ENCODE assay signal across 25 mouse cellular contexts in the genomic region with DNA sequence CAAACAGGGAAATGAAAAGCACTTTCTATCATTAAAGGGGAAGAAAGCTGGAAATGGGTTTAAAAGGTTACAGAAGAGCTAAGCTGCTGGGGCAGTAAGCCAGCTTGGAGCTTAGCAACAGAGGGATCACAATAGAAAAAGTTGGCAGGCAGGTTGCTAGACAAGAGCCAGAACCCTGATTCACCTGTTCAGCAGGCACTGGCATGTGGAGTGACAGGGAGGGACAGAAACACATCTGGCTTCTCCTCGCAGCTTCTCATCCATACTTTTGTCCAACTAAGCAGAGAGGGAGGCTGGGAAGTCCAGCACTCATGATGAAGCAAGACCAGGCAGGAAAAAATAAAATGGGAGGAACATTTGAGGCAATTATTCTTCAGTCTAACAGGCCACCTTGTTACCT.
A peak's percentile ranks its signal among the peaks of the same experiment; 100 is the strongest.
DNase-seq lines count a peak whose midpoint lies in the region; ATAC-seq and TF ChIP-seq lines count a peak whose summit lies in the region.
"Had no signal": no experiment of that assay in that cellular context is flagged by ENCODE, and none has a peak within 500 bp of the region (broad histone marks: within the 10 kb centered on the region; RNA-seq: fewer than 3 reads in every experiment).

No protein-coding gene starts in this region.

- H3K4me2 ChIP-seq in embryonic facial prominence, embryonic 13.5 days, result no peak overlapping the region
- H3K4me2 ChIP-seq in lung, postnatal 0 days (replicated peaks; ENCODE audit: low read depth, low read length), result no peak overlapping the region
- H3K4me2 ChIP-seq in embryonic facial prominence, embryonic 14.5 days (ENCODE audit: low read depth, low read length), result no peak overlapping the region
- H3K4me2 ChIP-seq in stomach, embryonic 15.5 days, result no peak overlapping the region
- H3K4me2 ChIP-seq: forebrain, embryonic 13.5 days; heart, embryonic 15.5 days; hindbrain, embryonic 14.5 days; liver, embryonic 11.5 days; midbrain, embryonic 13.5 days; neural tube, embryonic 12.5 days had no signal

- no peak overlapping the region for H3K27ac ChIP-seq in embryonic facial prominence, embryonic 13.5 days
- no peak overlapping the region for H3K27ac ChIP-seq in embryonic facial prominence, embryonic 10.5 days (replicated peaks)
- H3K27ac ChIP-seq in lung, postnatal 0 days (ENCODE audit: low read length), result no peak overlapping the region
- H3K27ac ChIP-seq in embryonic facial prominence, embryonic 14.5 days (replicated peaks; ENCODE audit: low read depth, low read length), result no peak overlapping the region
- peak overlapping the region; percentile 54 for H3K27ac ChIP-seq in stomach, embryonic 15.5 days
- H3K27ac ChIP-seq: forebrain, embryonic 13.5 days; heart, embryonic 15.5 days; hindbrain, embryonic 14.5 days; limb, embryonic 10.5 days; midbrain, embryonic 13.5 days; neural tube, embryonic 12.5 days had no signal

- H3K36me3 ChIP-seq in embryonic facial prominence, embryonic 13.5 days, result no peaks in the 10 kb centered on the region
- H3K36me3 ChIP-seq in embryonic facial prominence, embryonic 10.5 days (replicated peaks), result no peaks in the 10 kb centered on the region
- H3K36me3 ChIP-seq in lung, postnatal 0 days (ENCODE audit: insufficient read depth, low read length), result no peaks in the 10 kb centered on the region
- H3K36me3 ChIP-seq in embryonic facial prominence, embryonic 14.5 days (ENCODE audit: control insufficient read depth, insufficient read depth, low read length), result no peaks in the 10 kb centered on the region
- H3K36me3 ChIP-seq in stomach, embryonic 15.5 days, result no peaks in the 10 kb centered on the region
- H3K36me3 ChIP-seq: heart, embryonic 15.5 days; limb, embryonic 10.5 days; midbrain, embryonic 13.5 days; neural tube, embryonic 12.5 days had no signal

- H3K4me1 ChIP-seq in embryonic facial prominence, embryonic 13.5 days, result no peaks in the 10 kb centered on the region
- H3K4me1 ChIP-seq in embryonic facial prominence, embryonic 10.5 days, result no peaks in the 10 kb centered on the region
- no peaks in the 10 kb centered on the region for H3K4me1 ChIP-seq in lung, postnatal 0 days (ENCODE audit: insufficient read depth, low read depth, low read length)
- H3K4me1 ChIP-seq in embryonic facial prominence, embryonic 14.5 days (ENCODE audit: control insufficient read depth, insufficient read depth, low read length), result no peaks in the 10 kb centered on the region
- H3K4me1 ChIP-seq in stomach, embryonic 15.5 days, result no peaks in the 10 kb centered on the region
- H3K4me1 ChIP-seq: forebrain, embryonic 13.5 days; heart, embryonic 15.5 days; limb, embryonic 10.5 days; megakaryocyte, embryonic 14.5 days; midbrain, embryonic 13.5 days; neural tube, embryonic 12.5 days had no signal

- no peak for TF ChIP-seq CTCF in lung, postnatal 0 days (IDR thresholded peaks at IDR 0.05)

- H3K9me3 ChIP-seq in embryonic facial prominence, embryonic 13.5 days, result no peaks in the 10 kb centered on the region
- H3K9me3 ChIP-seq in embryonic facial prominence, embryonic 10.5 days, result no peaks in the 10 kb centered on the region
- no peaks in the 10 kb centered on the region for H3K9me3 ChIP-seq in lung, postnatal 0 days (ENCODE audit: low read length)
- no peaks in the 10 kb centered on the region for H3K9me3 ChIP-seq in embryonic facial prominence, embryonic 14.5 days (ENCODE audit: control insufficient read depth, low read length)
- H3K9me3 ChIP-seq in stomach, embryonic 15.5 days, result no peaks in the 10 kb centered on the region
- H3K9me3 ChIP-seq: forebrain, embryonic 13.5 days; heart, embryonic 15.5 days; limb, embryonic 10.5 days; megakaryocyte, embryonic 14.5 days; midbrain, embryonic 13.5 days; neural tube, embryonic 12.5 days had no signal

- H3K27me3 ChIP-seq in embryonic facial prominence, embryonic 13.5 days, result no peaks in the 10 kb centered on the region
- H3K27me3 ChIP-seq in embryonic facial prominence, embryonic 10.5 days (replicated peaks; ENCODE audit: low read depth, poor library complexity, severe bottlenecking), result no peaks in the 10 kb centered on the region
- H3K27me3 ChIP-seq in lung, postnatal 0 days (replicated peaks; ENCODE audit: insufficient read depth, low read length), result no peaks in the 10 kb centered on the region
- H3K27me3 ChIP-seq in embryonic facial prominence, embryonic 14.5 days (replicated peaks; ENCODE audit: control insufficient read depth, insufficient read depth, low read length), result no peaks in the 10 kb centered on the region
- H3K27me3 ChIP-seq in stomach, embryonic 15.5 days (replicated peaks), result no peaks in the 10 kb centered on the region
- H3K27me3 ChIP-seq: forebrain, embryonic 13.5 days; heart, embryonic 15.5 days; megakaryocyte, embryonic 14.5 days; midbrain, embryonic 13.5 days; neural tube, embryonic 12.5 days had no signal

- TF ChIP-seq EP300 in lung, postnatal 0 days (IDR thresholded peaks at IDR 0.05), result no peak

- no peak overlapping the region for H3K9ac ChIP-seq in embryonic facial prominence, embryonic 13.5 days
- no peak overlapping the region for H3K9ac ChIP-seq in lung, postnatal 0 days (replicated peaks; ENCODE audit: low read depth)
- no peak overlapping the region for H3K9ac ChIP-seq in embryonic facial prominence, embryonic 14.5 days (ENCODE audit: low read depth, low read length)
- H3K9ac ChIP-seq in stomach, embryonic 15.5 days, result no peak overlapping the region
- H3K9ac ChIP-seq: forebrain, embryonic 13.5 days; heart, embryonic 15.5 days; hindbrain, embryonic 14.5 days; liver, postnatal 0 days; midbrain, embryonic 13.5 days; neural tube, embryonic 12.5 days had no signal

- DNase-seq in embryonic facial prominence, embryonic 10.5 days (ENCODE audit: low spot score), result no peak
- peak; percentile 14 for DNase-seq in lung, postnatal 0 days (ENCODE audit: low spot score)
- no peak for DNase-seq in lung, postnatal 25 days (ENCODE audit: low spot score)
- peak; percentile 73 for DNase-seq in embryonic facial prominence, embryonic 14.5 days (ENCODE audit: low spot score)
- DNase-seq in adrenal gland, adult (ENCODE audit: inconsistent age in 2 of 2, low spot score in 1 of 2), result no peak
- DNase-seq in spleen, postnatal 4 days (ENCODE audit: low spot score in 2 of 2), result no peak
- DNase-seq: adrenal gland, postnatal 14 days; cerebellum, adult 8-10 months; heart, adult 11 months; kidney, adult 8-10 months; kidney, postnatal 10 days; liver, postnatal 0 days; lung, postnatal 10 days; thymus, postnatal 25 days had no signal

- WGBS in embryonic facial prominence, embryonic 13.5 days, result 58% methylated on average over 1 of the region's 1 CpGs
- 87% methylated on average over 1 of the region's 1 CpGs for WGBS in embryonic facial prominence, embryonic 10.5 days
- WGBS in lung, postnatal 0 days, result 48% methylated on average over 1 of the region's 1 CpGs
- 55% methylated on average over 1 of the region's 1 CpGs for WGBS in embryonic facial prominence, embryonic 14.5 days
- WGBS in stomach, embryonic 15.5 days, result 76% methylated on average over 1 of the region's 1 CpGs

- ATAC-seq in embryonic facial prominence, embryonic 13.5 days (ENCODE audit: insufficient number of reproducible peaks, insufficient read depth, low FRiP score, low TSS enrichment, low read depth), result 0 out of 2 replicates have a peak, but pooled peaks have one; percentile 26
- ATAC-seq in lung, postnatal 0 days, result no peak
- ATAC-seq in embryonic facial prominence, embryonic 14.5 days (ENCODE audit: low read depth), result peak; percentile 65; the same call in 1 of the 2 replicates
- no peak for ATAC-seq in stomach, embryonic 15.5 days (ENCODE audit: insufficient read depth, low FRiP score, low read depth)
- ATAC-seq: forebrain, embryonic 13.5 days; liver, postnatal 0 days; midbrain, embryonic 13.5 days had no signal

- H3K4me3 ChIP-seq in embryonic facial prominence, embryonic 13.5 days, result no peak overlapping the region
- no peak overlapping the region for H3K4me3 ChIP-seq in embryonic facial prominence, embryonic 10.5 days
- H3K4me3 ChIP-seq in lung, postnatal 0 days (ENCODE audit: low read depth, low read length), result no peak overlapping the region
- H3K4me3 ChIP-seq in embryonic facial prominence, embryonic 14.5 days (ENCODE audit: low read depth, low read length), result no peak overlapping the region
- no peak overlapping the region for H3K4me3 ChIP-seq in stomach, embryonic 15.5 days (replicated peaks)
- H3K4me3 ChIP-seq: erythroblast, embryonic 14.5 days; forebrain, embryonic 13.5 days; heart, embryonic 15.5 days; limb, embryonic 10.5 days; megakaryocyte, embryonic 14.5 days; midbrain, embryonic 13.5 days; neural tube, embryonic 12.5 days had no signal

Comparison
In these comparisons a context has a peak if more than half of its experiments do, and no peak if none do; other contexts are left out.
1. DNase-seq: peak in lung, postnatal 0 days (single experiment) and embryonic facial prominence, embryonic 14.5 days (single experiment); none in embryonic facial prominence, embryonic 10.5 days (single experiment), lung, postnatal 25 days (single experiment), adrenal gland, adult (0 of 2) and spleen, postnatal 4 days (0 of 2).
2. ATAC-seq: peak in embryonic facial prominence, embryonic 13.5 days (single experiment) and embryonic facial prominence, embryonic 14.5 days (single experiment); none in lung, postnatal 0 days (single experiment) and stomach, embryonic 15.5 days (single experiment).